Mouse (Mus musculus) heart, embryonic 15.5 days (tissue): Measurements from ENCODE around the gene Ildr1. TPM values are rescaled to one million over a fixed set of nuclear protein-coding genes. Genes with fewer than 3 reads are reported as not detected.

Source experiments
- ATAC-seq: fragments of 200-750 bp; cut with Nextera tagmentation; replicated peaks from 2 replicates; pipeline ENCODE4 v1.8.0; 2017; ENCODE audit warnings: low read depth, moderate TSS enrichment; ENCODE audit not compliant: insufficient number of reproducible peaks, insufficient read depth, low FRiP score
- H3K27ac ChIP-seq: fragments of 300-500 bp; sonication (generic); 2 replicates; pipeline ENCODE4 v1.5.1; 2015; ENCODE audit warnings: mild to moderate bottlenecking, inconsistent platforms
- H3K27me3 ChIP-seq: fragments of 300-500 bp; sonication (generic); 2 replicates; pipeline ENCODE4 v1.6.1; 2015; ENCODE audit warnings: inconsistent platforms
- H3K36me3 ChIP-seq: fragments of 300-500 bp; sonication (generic); 2 replicates; pipeline ENCODE4 v1.6.1; 2015; ENCODE audit warnings: mild to moderate bottlenecking, inconsistent platforms
- H3K4me1 ChIP-seq: fragments of 300-500 bp; sonication (generic); replicated peaks from 2 replicates; pipeline ENCODE4 v1.6.1; 2015; ENCODE audit warnings: inconsistent platforms
- H3K4me2 ChIP-seq: fragments of 300-500 bp; sonication (generic); 2 replicates; pipeline ENCODE4 v1.6.1; 2015; ENCODE audit warnings: inconsistent platforms, mild to moderate bottlenecking, moderate library complexity
- H3K4me3 ChIP-seq: fragments of 300-500 bp; sonication (generic); 2 replicates; pipeline ENCODE4 v1.5.1; 2015; ENCODE audit warnings: mild to moderate bottlenecking, inconsistent platforms
- H3K9ac ChIP-seq: fragments of 300-500 bp; sonication (generic); 2 replicates; pipeline ENCODE4 v1.6.1; 2015; ENCODE audit warnings: mild to moderate bottlenecking, inconsistent platforms
- H3K9me3 ChIP-seq: fragments of 300-500 bp; sonication (generic); replicated peaks from 2 replicates; pipeline ENCODE4 v1.6.1; 2016; ENCODE audit warnings: inconsistent platforms
- WGBS: fragments of 180-500 bp; shearing (Covaris S2); methylation state at CpG from one replicate; pipeline ENCODE4 v1.1.7; 2015; ENCODE audit warnings: mixed read lengths; 5-methylcytosine and 5-hydroxymethylcytosine counted together
- polyA plus RNA-seq: library from polyadenylated mRNA; unstranded; fragments of >200 nt; fragmentation: Nextera tagmentation; extraction: Ambion mirVana; gene quantifications from 2 replicates; pipeline ENCODE4 v1.2.1, GENCODE M21; 2015

The Ildr1 gene
- polyA plus RNA-seq, 1 experiment from 2014 or later: 0.34 TPM

DNA sequence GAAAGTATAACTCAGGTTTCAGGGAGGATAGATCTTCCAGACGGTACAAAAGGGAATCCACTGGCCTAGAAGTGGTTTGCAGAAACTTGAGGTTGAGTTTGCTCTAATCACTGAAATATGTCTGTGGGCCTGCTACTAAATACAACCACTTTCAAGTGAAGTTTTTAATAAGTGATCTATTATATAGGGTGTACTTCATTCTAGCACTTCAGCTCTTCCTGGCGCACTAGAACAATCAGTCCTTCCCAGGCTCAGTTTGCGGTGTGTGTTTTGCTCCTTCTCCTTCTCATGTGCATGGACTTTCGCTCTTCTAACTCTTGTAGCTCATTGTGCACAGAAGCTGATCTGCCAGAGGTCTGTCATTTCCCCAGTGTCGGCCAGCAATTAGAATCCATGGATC, 79.2 kb downstream of the Ildr1 start:
- no peak for ATAC-seq

DNA sequence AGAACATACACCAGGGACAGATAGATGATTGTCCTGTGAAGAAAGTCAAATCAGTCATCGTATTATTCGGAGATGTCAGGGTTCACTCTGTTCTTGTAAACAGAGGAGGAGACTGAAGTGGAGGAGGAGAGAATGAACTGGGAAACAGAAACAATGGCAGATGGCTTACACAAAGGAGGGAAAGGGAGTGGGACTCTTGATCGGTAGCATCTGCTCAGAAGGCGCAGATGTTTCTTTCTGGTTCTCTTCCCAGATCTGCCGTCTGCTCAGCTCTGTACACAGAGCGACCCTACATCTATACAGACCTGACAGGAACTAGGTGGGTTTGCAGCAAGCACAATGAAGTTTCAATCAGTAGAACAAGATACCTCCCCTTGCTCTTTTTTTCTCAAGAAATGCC, 81.9 kb downstream of the Ildr1 start:
- no peak overlapping the region for H3K27ac ChIP-seq
- no peaks in the 10 kb centered on the region for H3K4me1 ChIP-seq
- no peak overlapping the region for H3K9ac ChIP-seq
- H3K4me3 ChIP-seq: no peak overlapping the region
- no peak overlapping the region for H3K4me2 ChIP-seq
- H3K36me3 ChIP-seq: no peaks in the 10 kb centered on the region
- no peaks in the 10 kb centered on the region for H3K27me3 ChIP-seq
- no peak for ATAC-seq
- 80% methylated on average over 6 of the region's 6 CpGs for WGBS
- H3K9me3 ChIP-seq: no peaks in the 10 kb centered on the region

More for the DNA sequence above, 79.2 kb downstream of the Ildr1 start:
- no peak overlapping the region for H3K4me3 ChIP-seq
- 88% methylated on average over 5 of the region's 5 CpGs for WGBS
- no peaks in the 10 kb centered on the region for H3K4me1 ChIP-seq
- H3K9ac ChIP-seq: no peak overlapping the region
- no peaks in the 10 kb centered on the region for H3K9me3 ChIP-seq
- H3K4me2 ChIP-seq: no peak overlapping the region
- H3K36me3 ChIP-seq: no peaks in the 10 kb centered on the region
- H3K27ac ChIP-seq: no peak overlapping the region
- H3K27me3 ChIP-seq: no peaks in the 10 kb centered on the region

Other genes starting within 250 kb of the Ildr1 start
- 1.5 and 1.9 TPM in 2 replicates for gene Stfa3, start 238.6 kb upstream of the Ildr1 start, polyA plus RNA-seq
- gene Casr, start 131.8 kb upstream of the Ildr1 start, polyA plus RNA-seq: 0.09 TPM in 1 of 2 replicates, not detected in the other
- 1.5 and 2.8 TPM in 2 replicates for gene Cd86, start 27.9 kb upstream of the Ildr1 start, polyA plus RNA-seq
- 2.2 and 4.3 TPM in 2 replicates for gene Slc15a2, start 91.0 kb downstream of the Ildr1 start, polyA plus RNA-seq
- 21.2 and 23.6 TPM in 2 replicates for gene Iqcb1, start 134.4 kb downstream of the Ildr1 start, polyA plus RNA-seq
- 0.47 and 0.94 TPM in 2 replicates for gene Eaf2, start 181.0 kb downstream of the Ildr1 start, polyA plus RNA-seq
- gene Golgb1, start 181.2 kb downstream of the Ildr1 start, polyA plus RNA-seq: 56.2 and 57.7 TPM in 2 replicates
- 4.7 and 12.7 TPM in 2 replicates for gene Hcls1, start 241.0 kb downstream of the Ildr1 start, polyA plus RNA-seq